Mouse (Mus musculus) thymus, postnatal 0 days (tissue): ENCODE data around the gene Ganab. TPM values are rescaled to one million over a fixed set of nuclear protein-coding genes. Genes with fewer than 3 reads are reported as not detected.
"Not testable (repeated sequence)": the region's sequence is repeated elsewhere in the genome, so short reads cannot be mapped to it uniquely, and the experiment has no call there.

Source experiments
- DNase-seq: peaks from one replicate; pipeline ENCODE4 v3.0.0-alpha.2; 2015; ENCODE audit warnings: low spot score
- polyA plus RNA-seq: library from polyadenylated mRNA; unstranded; fragments of >200 nt; fragmentation: Nextera tagmentation; extraction: Ambion mirVana; gene quantifications from 2 replicates; pipeline ENCODE4 v1.2.1, GENCODE M21; 2015

Ganab gene
- polyA plus RNA-seq: 51.9 and 55.5 TPM in 2 replicates

DNA sequence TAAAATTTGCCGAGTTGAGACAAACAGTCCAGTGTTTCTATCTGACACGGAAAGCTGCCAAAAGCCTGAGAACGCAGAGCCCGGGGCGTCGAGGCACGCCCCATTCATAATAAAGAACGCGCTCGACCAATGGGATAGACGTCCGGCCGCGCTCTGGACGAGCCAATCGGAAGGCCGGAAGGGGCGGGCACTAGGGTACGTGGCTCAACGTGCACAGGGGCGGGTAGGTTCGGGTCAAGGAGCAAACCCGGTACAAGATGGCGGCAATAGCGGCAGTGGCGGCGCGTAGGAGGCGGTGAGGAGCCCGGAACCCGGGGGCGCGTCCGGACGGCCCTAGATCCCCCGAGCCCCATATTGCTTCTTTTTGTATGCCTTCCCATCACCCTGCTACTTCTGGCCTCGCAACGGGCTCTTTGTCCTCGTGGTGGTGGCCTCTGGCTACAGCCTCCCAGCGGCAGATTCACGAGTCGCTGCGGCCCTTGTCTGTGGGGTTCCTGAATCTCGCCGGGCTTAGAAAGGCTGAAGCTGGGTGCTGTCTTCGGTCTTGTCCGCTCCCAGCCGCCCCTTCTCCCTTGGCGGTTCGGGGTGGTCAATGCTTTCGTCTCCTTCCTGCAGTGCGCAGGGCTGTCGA is at the start of gene Ganab:
Gene Ganab, plus strand, starts transcription at position 207 of the 631 bp plus-strand sequence.
- DNase-seq: peak; percentile 96

DNA sequence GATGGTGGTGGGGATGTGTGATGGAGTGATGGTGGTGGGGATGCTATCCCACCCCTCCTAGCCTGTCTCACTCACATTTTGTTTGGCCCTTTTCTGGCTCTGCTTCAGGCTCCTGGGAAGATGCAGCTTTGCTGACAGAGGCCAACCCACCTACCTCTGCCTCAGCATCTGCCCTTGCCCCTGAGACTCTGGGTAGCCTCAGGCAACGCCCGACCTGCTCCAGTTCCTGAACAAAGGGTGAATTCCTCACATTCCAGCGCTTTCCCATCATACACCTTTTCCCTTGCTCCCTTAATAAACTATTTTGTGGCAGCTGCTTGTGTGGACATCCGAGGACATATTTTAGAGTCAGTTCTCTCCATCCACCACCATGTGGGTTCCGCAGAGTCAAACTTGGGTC is 49.5 kb upstream of the Ganab start:
- DNase-seq: no peak

DNA sequence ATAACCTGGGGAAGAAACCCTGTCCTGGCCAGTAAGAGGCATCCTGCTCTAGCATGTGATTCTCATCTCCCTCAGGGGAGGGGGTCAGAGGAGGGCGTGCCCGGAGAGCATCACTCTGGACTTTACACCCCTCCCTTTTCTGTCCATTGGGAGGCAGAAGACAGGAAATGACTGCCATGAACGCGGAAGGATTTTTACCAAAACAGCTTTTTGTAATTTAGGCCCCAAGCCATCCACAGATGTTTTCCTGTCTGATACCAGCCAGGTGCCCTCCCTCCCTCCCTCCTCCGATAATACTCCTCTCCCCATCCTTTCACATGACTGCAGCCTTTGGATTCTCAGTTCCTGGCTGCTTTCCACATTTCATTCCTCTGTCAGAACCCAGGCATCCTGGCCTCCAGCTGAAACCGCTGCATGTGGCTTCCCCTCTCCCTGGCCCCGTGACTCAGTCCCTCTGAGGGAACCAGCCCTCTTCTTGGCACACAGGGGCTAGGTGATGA is 47.4 kb upstream of the Ganab start, which contains the start of gene Lrrn4cl:
Gene Lrrn4cl, plus strand, starts transcription at position 367 of the 500 bp plus-strand sequence.
- DNase-seq: no peak

DNA sequence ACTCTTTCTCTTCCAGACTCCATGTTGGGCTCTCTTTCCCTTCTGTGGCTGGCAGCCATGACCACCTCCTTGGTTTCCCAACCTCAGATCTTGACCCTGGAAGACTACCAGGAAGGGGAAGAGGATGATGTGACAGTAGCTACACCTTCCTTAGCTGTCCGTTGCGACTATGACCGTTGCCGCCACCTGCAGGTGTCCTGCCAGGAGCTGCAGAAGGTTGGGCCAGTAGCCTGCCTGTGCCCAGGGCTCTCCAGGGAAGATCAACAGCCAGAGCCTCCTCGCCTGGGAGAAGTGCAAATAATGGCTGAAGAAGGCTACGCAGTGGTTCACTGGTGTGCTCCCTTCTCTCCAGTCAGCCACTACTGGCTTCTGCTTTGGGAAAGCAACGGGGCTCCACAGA is 46.2 kb upstream of the Ganab start:
- no peak for DNase-seq

DNA sequence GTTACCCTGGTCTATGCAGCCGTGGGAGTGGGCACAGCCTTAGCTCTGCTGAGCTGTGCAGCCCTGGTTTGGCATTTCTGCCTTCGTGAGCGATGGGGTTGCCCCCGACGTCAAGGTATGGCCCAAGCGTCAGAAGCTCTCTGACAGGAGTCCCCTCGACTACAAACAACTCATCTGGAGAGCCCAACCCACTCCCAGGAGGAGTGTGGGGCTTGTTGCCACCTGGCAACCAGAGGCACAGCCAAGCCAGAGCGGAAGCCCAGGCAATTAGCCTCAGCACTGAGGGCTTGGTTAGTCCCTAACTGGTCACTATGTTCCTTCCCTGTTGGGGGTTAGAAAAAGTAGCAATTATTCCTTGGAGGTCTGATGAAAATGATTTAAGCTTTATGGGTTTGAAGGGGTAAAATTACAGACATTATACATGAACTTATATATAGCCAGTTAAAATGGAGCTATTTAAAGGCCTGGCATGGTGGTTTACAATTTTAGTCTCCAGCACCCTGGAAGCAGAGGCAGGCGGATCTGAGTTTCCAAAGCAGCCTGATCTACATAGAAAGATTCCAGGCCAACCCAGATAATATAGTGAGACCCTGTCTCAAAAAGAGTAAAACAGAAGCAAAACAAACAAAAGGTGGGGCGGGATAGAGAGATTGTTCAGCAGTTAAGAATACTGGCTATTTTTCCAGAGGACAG is 45.5 kb upstream of the Ganab start:
- DNase-seq: no peak

DNA sequence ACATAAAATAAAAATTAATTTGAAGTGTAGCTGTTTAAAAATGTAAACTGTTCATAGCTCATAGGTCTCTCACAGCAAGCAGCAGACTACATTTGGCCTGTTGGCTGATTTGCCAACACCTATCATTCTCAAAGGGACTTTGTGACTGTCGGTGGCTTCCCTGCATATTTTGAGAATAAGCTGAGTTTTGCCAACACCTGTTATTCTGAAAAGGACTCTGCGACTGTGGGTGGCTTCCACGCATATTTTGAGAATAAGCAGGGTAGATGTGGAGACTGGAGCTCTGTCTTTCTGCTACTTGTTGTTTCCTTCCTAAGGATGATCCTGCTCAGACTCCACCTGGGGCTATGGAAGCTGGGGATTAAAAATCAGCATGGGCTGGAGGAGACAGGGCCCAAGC is 44.8 kb upstream of the Ganab start:
- no peak for DNase-seq

DNA sequence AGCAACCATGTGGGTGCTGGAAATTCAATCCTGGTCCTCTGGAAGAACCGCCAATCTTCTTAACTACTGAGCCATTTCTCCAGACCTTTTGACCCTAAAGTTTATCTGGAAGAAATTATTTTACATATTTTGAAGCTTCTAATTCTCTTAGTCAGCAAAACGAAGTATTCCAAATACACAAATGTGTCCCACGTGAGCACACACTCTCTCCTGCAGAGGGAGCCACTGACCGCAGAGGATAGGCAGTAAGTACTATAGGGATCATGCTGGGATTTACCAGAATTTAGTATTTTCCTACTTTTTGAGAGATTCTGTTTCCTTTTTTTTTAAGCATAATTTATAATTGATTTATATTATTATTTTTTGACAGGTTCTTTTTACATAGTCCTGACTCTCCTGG is 40.2 kb upstream of the Ganab start:
- peak; percentile 54 for DNase-seq

DNA sequence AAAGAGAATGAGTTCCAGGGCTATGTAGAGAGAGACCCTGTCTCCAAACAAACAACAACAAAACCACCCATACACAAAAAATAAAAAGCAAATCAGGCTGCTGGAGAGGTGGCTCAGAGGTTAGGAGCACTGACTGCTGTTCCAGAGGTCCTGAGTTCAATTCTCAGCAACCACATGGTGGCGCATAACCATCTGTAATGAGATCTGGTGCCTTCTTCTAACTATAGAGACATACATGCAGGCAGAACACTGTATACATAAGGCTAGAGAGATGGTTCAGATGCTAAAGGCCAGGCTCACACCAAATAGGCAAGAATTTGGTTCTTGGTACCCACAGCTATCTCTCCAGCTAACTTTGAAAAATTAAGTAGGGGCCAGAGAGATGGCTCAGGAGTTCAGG is 38.9 kb upstream of the Ganab start:
- peak; percentile 64 for DNase-seq

DNA sequence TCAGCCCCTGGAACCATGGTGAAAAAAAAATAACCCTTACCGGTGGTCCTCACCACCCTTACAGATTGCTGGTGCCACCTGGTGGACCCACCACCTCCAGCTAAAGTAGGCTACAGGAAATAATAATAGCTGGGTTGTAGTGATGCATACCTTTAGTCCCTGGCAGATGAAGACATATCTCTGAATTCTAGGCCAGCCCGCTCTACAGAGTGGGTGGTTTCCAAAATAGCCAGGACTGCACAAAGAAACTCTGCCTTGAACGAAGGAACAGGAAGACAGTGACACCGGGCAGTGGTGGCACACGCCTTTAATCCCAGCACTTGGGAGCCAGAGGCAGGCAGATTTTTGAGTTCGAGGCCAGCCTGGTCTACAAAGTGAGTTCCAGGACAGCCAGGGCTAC is 33.6 kb upstream of the Ganab start:
- DNase-seq: no peak

DNA sequence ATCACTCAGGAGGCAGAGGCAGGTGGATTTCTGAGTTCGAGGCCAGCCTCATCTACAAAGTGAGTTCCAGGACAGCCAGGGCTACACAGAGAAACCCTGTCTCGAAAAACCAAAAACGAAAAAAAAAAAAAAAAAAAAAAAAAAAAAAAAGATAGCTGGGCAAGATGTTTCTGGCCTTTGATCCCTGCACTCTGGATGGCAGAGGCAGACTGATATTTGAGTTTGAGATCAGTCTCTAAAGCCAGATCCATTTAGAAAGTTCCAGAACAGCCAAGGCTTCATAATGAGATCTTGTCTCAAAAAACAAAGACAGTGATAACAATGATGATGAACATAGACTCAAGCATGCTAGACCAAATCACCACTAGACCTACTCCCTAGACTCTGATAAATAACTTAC is 27.5 kb upstream of the Ganab start:
- not testable (repeated sequence) for DNase-seq

DNA sequence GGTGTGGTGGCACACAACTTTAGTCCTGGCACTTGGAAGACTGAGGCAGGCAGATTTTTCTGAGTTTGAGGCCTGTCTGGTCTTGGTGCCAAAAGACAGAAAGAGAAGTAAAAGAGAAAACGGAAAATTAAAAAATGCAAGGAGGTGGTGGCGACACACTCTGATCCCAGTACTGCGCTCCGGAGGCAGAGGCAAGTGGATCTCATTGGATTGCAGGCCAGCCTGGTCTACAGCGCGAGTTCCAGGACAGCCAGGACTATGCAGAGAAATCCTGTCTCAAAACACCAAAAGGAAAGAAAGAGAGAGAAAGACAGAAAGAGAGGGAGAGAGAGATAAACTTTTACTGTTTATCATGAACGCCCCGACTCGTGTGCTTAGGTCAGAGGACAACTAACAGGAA is 27.0 kb upstream of the Ganab start:
- DNase-seq: no peak

DNA sequence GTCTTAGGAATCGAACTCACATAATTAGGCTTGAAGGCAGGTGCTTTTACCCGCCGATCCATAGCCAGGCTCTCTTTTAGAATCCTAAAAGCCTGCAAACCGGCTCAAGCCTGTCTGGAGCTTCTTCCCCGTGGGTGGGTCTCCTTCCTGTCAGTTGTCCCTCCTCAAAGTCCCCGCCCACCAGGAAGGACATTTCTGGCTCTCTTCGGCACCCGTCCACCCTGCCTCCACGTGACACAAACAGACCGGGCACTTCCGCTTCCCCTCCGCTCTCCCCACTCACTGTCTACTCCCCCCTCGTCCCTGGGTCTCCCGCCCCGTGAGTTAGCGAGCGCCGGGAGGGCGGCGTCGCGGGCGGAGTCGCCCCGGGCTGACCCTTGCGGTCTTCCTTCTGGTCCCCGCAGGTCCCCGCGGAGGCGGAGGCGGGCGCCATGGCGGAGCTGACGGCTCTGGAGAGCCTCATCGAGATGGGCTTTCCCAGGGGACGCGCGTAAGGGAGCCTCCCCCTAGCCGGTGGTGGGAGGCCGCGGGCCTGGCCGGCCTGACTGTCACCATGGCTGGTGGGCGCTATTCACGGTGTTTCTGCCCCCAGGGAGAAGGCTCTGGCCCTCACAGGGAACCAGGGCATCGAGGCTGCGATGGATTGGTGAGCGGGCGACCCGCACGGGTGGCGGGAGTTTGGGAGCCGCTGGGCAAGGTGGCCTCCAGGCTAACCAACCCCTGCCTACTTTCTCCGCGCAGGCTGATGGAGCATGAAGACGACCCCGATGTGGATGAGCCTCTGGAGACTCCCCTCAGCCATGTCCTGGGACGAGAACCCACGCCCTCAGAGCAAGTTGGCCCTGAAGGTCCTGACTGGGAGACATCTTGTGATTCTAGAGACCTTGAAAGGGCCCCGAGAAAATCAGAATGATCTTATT is 26.3 kb upstream of the Ganab start, which contains the start of gene Ubxn1:
Gene Ubxn1, plus strand, starts transcription at position 230 of the 920 bp plus-strand sequence.
- DNase-seq: peak; percentile 96

DNA sequence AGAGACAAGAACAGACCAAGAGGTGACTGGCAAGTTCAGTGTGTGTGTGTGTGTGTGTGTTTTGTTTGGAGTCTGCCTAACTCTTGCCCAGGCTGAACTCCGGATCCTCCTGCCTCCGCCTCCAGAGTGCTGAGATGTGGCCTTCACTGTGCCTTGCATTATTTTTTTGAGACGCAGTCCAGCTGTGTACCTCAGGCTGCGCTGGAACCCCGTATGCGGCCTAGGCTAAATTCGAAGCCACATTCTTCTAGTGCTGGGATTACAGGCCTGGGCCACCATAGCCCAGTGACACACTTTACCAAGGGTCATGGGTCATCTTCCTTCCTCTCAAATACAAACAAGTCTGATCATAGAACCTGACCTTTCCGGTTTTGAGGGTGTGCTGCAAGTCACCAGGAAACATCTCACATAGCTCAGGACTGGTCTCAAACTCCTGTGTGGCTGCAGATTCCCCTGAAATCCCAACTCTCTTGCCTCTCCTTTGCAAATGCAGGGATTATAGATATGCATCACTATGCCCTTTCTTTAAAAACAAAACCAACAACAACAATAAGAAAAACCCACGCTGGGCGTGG is 25.5 kb upstream of the Ganab start:
- DNase-seq: no peak

DNA sequence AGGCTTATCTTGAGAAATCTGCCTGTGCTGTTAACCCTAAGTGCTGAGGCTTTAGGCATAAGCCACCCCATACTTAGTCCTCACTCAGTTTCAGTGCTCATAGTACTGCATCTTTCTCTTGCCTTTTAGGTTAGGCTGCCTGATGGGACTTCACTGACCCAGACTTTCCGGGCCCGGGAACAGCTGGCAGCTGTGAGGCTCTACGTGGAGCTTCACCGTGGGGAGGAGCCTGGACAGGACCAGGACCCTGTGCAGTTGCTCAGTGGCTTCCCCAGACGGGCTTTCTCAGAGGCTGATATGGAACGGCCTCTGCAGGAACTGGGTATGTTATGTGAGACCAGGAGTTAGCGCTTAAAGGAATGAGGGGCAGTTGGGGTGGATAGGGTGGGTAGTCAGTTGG is 22.8 kb upstream of the Ganab start:
- DNase-seq: no peak

DNA sequence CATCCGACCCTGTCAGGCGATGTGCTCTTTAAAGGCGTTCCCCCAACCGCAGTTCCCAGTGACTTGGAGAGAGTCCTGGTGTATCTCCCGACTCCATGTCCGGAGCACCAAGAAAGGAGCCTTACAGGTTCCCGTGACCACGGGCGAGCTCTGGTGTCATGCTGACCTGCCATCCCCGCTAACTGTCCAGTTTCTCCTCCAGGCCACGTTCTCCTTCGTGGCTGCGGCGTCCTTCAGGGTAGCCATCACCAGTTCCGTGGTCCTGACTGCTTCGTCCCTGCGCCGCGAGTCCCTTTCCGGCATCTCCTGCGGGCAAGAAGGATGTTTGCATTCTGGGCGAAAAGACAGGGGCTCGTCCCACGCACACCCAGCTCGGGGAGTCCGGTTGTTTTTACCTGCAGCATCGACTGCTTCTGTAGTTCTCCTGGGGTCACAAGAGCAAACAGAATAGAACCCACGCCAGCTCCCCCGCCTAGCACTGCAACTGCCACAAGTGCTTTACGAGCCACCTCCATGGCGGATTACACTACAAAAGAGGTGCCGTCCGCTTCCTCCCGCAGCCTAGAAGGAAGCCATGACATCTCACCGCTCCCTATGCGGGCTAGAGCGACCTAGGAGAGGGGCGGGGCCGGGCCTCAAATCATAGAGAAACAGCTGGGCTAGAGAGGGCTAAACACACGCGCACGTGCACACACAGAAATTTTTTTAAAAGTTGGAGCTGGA is 17.4 kb upstream of the Ganab start, which contains the start of gene Uqcc3:
Gene Uqcc3, minus strand, starts transcription at position 613 of the 723 bp plus-strand sequence.
- DNase-seq: peak; percentile 92

DNA sequence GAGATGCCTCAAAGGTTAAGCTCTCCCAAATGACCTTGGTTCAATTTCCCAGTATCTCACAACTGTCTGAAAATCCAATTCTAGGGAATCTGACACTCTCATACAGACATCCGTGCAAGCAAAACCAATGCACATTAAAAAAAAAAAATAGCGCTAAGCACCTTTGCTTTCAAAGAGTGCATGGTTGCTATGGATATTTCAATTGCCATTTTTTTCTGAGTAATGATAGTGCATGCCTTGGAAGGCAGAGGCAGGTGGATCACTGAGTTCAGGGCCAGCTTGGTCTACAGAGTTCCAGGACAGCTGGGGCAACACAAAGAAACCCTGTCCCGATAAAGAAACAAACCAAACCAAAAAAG is 16.9 kb upstream of the Ganab start:
- DNase-seq: no peak

DNA sequence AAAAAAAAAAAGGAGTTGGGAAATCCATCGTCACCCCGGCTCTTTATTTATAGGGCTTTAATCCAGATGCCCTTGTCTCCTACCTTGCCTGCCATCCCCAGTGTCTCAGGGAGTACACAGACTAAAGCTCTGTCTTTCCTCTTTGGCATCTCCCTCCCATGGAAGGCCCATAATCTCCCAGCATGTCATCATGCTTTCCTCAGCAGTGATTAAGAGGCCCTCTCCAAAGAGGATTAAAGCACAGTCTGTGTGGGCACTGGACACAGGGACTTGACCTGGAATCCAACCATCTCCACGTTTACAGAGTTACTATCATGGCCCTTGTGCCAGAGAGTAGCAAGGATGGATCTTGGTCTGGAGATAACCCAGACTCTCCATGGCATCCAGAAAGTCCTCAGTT is 14.3 kb upstream of the Ganab start, which contains the start of the genes Lbhd1 and Gm49403:
Gene Lbhd1, plus strand, starts transcription at position 117 of the 400 bp plus-strand sequence.
Gene Gm49403, plus strand, starts transcription at position 315 of the 400 bp plus-strand sequence.
- no peak for DNase-seq

DNA sequence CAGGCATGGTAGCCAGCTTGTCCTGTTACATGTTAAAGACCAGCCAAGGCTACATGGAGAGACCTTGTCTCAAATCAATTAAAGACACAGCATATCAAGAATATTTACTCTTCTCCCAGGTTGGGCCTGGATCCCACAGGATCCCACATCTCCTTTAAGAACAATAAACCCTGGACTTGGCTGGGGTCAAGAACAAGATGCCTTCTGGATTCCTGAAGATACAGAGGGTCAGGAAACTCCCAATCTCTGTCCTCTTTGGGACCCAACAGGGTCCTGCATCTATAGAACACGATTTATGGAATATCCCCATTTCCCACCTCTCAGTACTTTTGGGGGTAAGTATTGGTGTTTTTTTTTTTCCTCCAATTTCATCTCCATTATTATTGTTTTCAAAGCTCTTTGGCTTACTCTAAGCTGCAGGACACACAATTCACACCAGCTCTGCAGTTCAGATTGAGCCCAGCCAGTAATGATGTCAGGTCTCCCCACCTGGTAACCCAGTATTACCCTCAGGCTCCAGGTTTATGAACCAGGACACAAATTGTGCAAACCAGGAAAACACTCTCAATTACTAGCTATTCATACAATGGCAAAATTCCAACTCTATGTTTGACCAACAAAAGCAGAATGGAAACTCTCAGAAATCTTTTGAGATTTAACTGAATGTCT is 10.8 kb upstream of the Ganab start:
- DNase-seq: no peak

DNA sequence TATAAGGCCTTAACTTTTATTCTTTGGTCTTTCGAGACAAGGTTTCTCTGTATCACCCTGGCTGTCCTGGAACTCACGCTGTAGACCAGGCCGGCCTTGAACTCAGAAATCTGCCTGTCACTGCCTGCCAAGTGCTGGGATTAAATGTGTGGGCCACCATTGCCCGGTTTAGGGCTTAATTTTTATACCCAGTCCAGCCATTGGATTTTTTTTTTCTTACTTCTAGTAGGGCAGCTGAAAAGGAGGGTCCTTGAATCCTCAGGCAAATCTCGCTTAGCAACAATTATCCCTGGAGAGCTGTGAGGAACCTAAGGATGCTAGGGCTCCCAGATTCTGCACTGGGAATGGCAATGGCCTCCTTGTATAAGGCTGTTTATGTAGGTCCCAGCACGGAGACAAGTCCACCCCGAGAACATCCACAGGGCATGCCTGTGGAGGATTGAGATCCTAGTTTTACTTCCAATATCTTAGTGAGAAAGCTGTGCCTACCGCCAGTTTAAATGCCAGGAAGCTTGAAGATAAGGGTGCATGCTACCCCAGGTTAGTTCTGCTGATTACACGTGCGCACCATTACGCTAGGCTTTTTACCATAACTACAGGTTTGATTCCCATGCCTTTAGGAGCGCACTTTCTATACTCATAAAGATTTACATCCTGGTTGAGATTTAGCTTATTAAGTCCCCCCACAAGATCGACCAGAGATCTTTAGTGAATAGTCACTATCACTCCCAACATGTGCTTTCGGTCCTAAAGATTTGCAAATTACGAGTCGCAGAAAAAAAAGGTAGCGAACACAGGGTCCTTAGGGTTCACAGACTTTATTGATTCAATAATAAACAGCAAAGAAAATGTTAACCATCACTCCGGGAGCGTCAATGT is 10.0 kb upstream of the Ganab start:
- DNase-seq: no peak
